Mouse (Mus musculus): ENCODE results near the gene Eif3k. TPM values are rescaled to one million over a fixed set of nuclear protein-coding genes. Genes with fewer than 3 reads are reported as not detected.

The Eif3k gene
- total RNA-seq, 2 experiments from 2014 or later = 116 to 137 TPM

DNA sequence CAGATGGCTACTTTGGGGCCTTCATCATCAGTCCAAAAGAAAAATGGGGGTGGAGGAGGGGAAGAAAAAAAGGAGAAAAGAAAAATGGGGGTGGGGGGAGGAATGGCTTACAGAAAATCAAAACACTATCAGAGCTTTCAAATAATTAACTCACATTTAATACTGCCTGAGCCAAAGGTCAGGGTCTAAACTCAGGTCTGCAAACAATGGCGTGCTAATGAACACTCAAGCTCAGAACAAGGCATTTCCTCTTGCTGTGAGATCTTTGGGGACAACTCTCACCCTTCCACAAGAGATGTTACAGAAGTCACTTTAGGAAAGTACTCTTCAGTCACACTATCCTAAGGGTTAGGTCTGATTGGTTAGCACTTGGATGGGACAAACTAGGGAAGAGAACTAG lies 22.9 kb downstream of the Eif3k start:
- DNase-seq = no peak

DNA sequence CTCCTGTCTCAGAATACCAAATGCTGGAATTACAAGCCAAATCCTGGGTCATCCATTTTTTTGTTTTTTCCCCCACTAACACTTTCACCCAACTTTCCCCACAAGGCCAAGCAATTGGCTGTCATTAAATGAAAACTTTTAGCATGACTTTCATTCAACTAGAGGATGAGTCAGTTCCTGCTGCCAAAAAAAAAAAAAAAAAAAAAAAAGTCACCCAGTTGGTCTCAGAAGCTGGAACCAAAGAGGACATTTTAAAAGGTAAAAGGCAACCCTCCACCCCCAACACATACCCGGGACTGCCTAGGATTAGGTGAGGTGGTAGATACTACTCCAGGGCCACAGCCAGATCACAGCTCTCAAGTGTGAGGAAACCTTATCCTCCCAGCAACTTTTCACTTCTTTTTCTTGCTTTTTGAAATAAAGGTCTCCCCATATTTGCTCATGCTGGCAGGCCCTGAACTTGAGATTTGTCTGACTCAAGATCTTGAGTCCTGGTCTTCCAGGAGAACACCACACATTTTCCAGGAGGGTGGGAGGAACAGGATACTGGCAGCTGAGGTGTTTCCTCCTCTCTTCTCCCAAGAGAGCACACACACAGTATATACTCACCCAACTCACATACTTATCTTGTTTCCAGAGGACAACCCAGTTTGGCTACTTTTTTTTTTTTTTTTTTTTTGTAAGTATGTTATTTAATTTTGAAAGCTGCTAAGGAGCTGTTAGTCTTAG lies 23.5 kb downstream of the Eif3k start:
- no peak for DNase-seq

DNA sequence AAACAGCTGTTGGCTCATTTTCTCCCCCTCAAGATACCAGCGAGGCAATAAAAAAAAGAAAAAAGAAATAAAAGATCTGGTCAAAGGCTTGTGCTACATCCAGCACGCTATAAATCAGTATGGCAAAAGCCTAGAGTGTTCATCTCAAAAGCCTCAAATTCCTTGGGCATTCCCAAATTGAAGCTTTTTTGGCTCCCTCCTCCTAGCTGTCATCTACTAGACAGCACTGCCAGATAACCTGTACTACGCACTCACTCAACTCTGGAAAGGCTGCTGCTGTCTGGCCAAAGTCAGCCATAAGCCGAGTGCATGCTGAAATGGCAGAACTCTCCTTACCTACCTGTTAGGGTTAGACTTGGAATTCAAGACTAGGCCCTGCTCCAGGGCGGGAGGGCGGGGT lies 24.4 kb downstream of the Eif3k start:
- DNase-seq = no peak

DNA sequence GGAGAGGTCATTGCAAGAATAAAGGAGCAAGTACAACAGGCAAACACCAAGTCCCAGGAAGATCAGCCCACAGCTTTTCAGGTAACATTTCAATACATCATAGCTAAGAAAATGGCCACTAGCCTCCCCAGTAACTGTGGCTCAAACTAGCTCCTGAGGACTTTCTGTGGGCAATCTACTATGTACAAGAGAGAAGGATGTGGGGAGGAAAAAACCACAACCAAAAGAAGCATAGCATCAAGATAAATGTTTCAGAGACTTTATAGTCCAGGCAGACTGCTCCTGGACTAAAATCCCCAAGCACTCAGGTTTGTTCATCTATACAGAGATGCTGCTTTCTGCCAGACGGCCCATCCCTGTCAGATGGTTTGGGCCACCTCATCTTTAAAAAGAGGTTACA lies 25.4 kb downstream of the Eif3k start:
- DNase-seq = no peak

DNA sequence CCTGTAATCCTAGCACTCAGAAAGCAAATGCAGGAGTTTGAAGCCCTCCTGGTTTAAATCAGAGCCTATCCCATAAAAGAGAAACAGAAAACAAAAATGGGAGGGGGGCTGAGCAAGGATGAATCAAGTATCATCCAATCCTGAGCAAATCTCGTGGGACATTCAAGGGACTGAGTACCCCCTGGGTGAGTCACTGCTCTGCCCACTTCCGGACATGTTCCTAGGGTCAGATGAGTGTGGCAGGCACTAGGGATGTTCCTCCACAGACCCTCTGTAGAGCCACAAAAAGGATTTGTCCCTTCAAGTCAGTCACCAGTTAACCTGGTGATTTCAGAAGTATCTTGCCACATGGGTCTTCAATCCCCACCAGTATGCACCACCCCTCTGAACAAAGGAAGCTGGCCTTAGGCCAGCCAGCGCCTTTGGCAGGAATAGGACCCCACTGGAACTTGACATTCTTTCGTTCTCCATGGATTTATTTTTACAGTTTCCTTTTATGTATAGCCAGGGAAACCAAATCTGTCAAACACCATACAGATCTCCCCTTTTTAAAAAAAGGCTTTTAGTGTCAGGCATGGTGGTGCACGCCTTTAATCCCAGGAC lies 26.3 kb downstream of the Eif3k start:
- no peak for DNase-seq

DNA sequence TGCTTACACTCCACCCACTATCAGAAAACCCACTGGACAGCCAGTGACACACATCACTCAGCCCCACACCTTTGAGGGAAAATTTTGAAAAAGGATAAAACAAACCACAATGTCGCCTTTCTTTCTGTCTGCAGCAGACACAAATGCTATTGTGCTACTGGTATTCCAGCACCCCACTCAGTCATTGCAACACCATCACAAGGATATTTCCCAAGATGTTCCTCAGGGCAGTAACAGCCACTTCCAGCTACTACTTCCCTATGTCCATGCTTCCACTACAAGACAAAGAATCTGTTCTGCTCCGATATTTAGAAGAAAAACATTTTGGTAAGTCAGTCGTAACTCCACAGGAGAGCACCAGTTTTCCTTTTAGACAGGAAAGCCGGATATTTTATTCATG lies 26.9 kb downstream of the Eif3k start:
- no peak for DNase-seq

DNA sequence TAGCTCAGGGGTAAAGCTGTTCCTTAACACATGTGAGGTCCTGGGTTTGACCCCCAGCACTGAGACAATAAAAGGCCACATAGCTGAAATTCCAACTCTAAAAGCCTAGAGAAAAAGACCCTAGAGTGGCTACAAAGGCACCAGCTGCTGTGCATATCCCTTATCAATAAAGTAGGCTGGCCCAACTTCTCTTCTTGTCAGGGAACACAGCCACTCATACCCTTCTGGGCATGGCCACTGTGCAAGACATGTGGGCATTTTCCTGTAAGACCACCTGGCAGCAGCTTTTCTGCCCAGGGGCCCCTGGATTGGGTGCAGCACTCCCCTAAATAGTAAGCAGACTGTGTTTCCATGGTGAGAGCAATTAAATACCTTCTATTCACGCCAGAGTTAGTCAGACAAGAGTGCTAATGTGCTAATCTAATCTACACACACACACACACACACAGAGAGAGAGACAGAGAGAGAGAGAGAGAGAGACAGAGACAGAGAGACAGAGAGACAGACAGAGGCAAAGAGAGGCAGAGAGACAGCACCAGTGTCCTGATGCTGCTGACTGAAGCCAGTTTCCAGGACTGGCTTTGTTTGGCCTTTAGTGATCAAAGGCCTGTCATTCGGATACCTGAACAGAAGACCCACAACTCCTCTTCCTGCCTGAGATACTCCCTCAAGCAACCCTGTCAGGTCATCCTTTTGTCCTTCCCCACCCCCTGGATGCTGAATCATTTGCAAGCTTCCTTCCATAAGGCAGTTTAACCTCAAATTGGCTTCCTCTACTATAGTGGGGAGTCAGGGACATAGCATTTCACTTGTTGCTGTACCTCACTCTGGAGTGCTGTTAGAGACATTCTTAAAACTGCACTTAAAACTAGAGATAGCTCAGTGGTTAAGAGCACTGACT lies 27.9 kb downstream of the Eif3k start:
- DNase-seq = no peak

DNA sequence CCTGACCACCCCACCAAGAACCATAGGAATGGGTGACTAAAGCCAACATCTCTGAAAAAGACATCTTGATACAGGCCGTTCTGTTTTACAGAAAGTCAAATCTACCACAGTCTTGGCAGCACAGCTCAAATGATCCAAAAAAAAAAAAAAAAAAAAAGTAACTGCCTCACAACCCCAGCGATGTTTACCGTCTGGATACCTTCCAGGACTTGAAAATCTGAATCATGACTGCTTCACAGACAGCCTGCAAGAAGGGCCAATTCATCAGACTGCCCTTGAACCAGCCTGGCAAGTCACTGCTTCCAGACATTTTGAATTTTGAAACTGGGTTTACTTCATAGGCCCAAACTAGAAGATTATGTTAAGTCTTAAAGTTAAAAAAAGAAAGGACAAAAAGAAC lies 28.9 kb downstream of the Eif3k start:
- DNase-seq = no peak

DNA sequence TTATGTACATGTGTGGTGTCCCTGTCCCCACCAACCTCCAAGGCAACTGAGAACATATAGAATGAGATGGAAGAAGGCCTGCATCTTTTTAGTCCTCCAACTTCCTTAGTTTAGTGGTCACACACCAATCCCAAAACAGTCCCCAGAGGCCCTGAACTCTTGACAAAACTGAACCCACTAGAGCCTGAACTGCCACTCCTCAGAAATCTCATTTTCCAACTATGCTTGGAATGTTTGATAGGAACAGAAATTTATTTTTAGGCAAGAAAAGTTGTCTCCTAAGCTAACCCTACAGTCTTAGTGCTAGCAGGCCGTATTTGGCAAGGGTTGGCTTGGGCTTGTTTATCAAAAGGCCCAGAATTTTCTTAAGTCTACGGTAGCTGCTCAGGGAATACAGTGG lies 29.9 kb downstream of the Eif3k start:
- DNase-seq = no peak

DNA sequence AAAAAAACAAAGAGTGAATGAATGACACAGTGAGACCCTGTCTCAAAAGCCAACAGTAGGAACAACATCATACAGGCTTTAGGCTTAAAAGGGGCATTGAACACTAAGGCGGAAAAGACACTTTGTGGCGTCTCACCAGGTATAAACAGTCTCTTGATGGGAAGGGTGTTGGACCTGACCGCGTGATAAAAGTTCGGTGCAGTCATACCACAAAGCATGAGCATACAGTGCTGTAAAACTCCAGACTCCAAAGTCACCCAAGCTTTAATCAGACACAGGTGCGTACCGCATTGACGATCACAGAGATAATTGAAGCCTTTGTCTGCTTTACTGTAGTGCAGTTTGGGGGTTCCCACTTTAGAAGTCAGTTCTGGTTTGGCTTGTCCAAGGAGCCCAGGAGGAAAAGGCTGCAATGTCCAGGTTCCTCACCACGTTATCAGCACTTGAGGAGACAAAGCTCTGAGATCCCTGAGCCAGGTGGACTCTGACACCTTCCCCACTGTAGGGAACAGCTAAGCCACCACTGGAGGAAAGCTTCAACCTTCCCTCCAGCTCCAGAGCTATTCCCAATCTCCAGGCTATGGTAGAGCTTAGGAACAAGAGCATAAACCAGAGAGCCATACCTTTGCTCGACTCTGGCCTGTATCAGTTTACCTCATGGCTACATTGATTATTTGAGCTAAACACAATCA lies 31.2 kb downstream of the Eif3k start:
- no peak for DNase-seq

DNA sequence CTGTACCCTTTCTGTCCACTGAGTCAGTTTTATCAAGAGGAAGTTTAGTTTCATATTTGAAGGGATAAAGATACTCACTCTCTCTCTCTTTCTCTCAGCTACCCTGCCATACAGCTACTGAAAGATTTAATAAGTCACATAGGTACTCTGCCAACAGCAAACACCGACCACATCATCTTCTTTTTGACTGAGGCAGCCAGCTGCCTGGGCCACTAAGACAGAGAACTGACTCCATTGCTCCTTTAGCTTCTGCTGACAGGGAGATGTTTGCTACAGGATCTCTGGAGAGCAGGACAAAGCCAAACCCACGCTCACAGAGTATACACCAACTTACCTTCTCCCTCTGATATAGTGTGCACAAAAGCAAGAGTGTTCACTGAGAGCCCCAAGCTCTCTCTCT lies 32.4 kb downstream of the Eif3k start:
- no peak for DNase-seq

DNA sequence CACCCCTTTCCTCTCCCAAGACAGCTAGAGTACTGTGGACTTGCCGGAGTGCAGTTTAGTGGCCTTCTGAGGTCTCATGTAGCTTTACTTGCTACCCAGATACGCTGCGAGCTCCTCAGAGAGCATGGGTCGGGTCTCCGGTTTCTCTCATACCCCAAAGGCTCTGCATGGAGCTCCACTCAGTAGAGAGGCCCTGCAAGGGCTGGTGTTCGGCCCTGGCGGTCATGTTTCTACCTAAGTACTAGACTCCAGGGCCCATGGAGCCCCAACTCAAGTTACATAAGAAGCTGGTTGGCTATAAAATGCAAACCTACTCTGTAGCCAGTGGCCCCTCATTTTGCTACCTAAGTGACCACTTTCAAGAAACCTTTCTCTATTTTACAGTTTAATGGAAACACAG lies 32.9 kb downstream of the Eif3k start:
- DNase-seq = no peak

DNA sequence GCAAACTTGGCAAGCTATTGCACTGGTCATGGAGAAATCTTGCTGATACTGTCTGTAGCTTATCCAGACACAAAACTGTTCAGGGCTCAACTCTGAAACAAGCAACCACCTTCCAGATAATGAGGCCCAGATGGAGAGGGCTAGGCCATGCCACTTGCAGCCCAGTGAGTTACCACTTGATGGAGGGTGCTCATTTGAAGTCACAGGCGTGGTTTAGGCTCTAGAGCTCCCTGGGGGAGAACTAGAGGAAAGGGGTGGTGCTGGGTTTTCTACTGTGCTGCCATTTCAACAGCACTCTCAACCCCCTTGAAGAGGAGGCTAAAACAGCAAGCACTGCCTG lies 35.4 kb downstream of the Eif3k start:
- no peak for DNase-seq

DNA sequence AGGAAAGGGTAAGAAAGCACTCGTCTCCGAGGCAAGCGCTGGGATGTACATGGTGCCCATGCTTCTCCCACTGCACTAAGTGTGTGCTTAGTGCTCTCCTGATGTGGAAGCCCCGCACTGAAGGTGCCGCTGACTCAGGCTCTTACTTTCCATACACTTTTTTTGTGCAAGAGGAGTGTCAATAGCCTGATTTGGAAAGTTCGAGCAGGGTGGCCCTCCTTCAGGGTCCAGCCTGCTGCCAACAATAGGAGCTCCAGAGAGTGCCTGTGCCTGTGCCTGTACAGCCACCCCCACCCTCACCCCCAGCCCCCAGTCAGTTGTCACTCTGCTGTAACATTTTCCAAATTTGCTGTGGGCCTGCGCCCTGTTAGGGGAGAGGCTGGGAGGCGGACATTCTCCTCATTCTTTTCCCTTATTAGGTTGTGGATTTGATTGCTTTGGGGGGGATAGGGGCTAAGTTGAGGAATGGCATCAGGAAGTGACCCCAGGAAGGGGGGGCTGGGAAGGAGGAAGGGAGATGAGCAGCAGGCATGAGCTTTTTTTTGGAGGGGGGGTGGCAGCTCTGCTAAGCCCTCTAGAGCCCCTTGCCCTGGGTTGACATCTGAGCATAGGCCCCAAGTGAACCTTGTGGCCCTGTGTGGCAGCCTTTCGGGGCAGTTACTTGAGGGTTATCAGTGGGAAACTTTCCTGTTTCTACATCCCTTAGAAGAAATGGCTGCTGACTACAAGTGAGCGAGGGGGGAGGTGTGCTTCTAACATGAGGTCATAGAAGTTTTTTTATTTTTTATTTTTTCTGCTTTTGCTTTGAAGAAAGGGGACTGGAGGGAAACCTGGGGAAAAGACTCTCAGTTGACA lies 36.0 kb downstream of the Eif3k start:
- DNase-seq = no peak

DNA sequence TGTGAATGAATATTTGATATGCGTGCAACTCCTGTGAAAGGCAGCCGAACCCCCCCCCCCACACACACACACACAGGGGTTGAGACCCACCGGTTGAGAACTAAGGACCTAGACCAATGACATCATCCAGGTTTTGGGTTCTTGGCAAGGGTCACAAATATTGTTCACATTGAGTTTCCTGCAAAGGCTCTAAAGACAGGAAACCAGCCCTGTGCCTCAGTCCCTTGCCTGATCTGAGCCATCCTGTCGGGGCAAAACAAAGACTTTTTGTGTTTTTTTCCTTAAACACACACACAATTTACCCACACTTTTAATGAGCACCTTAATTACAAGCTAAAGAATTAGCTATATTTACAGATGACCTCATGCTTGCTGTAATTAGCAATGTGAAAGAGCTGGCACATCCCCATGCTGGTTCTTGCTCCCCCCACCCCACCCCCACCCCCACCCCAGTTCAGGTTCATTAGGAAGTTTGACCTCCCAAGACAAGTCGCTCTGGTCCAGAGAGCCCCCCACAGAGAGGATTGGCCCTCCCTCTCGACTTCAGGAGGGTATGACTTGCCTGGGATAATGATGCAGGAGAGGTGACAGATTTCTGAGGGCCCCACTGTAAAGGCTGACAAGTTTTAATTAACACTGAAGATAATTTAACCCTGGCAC lies 36.8 kb downstream of the Eif3k start:
- no peak for DNase-seq

DNA sequence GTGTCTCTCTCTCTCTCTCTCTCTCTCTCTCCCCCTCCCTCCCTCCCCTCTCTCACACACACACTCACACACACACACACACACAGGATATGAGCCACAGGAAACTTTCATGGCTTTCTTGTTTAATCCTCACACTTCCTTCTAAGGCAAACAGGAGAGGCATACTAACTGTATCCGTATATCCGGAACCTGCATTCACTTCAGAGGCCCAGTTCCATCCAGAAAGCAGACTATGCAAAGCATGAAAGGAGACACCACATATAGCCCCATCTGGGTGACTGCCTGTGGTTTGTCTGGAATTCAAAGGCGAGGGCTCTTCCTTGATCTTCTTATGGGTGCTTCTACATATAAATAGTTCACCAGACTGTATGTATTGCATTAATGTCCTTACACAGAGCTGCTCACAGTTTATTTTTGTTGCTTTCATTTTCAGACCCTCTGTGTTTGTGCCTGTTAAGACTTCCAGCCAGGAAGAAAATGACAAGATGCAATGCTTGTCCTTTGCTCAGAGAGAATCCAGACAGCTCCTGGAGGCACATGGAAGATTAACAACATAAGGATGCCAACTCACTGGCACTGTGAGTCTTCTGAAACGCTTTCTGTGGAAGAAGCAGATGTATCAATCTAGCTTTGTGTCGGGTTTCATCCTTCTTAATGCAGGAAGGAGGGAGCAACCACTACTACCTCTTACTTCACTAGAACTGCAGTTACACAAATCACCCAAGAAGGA lies 38.0 kb downstream of the Eif3k start:
- DNase-seq = no peak

DNA sequence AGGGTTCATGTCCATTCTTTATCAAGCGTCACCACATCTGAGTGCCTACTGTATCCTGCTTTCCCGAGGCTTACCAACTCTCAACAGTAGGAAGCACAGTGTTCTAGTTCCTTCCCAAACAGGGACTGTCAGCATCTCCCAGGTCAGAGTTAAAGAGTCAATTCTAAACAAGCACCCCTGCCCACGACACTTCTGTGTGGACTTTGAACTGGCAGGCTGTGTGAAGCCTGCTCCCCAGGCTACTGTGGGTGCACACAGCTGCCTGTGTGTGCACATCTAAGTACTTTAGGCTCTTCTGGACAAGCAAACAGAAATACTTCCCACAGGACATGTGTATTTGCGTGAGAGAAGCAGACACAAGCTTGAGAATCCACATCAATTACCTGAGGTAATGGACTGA lies 40.1 kb downstream of the Eif3k start:
- DNase-seq = no peak

DNA sequence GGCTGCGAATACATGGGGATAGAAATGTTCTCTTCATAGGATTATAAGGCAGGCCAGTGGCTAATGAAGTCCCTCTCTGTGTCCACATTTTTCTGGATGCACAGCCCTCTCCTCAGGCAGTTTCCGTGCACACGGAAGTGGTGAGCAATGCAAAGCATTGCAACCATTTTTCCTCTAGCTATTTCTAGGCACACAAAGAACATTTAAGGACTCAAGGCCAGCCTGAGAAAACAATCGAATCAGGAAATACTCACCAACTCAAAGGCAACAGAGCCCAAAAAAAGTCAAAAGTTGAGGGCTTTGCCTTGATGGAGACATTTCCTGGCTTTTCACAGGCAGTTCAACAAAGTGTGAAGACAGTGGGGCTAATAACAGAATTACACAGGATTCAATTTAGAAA lies 40.5 kb downstream of the Eif3k start:
- DNase-seq = no peak

DNA sequence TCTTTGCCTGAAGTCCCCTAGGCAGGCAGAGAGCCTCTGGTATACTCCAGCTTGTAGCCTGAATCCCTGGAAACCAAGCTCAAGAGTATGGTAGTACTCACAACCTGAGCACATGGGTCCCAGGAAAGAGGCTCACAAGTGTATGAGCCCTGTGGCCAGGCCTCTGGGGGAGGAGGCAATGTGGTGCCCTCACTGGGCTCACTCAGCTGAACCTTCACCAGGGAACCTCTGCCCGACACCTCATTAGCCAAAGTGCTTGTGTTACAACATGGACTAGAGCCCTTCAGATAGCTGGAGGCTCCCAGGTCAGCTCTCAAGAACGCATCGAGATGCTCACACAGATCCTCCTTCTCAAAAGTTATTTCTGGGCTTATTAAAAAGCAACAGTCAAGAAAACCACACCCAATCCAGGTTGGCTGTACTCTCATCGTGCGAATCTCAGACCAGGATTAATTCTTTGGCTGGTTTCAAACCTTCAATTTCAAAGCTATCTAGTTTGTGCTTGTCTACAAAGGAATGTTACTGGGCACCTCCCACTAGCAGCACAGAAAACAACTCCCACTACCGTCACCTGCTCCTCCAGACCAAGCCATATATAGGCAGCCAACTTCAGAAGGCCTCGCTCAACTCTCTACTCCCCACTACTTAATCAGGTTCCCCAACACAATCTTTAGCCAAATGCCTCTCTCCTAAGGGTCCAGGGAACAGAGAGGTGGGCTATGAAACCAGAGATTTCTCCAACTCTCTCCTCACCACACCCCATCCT lies 42.1 kb downstream of the Eif3k start:
- DNase-seq = no peak

DNA sequence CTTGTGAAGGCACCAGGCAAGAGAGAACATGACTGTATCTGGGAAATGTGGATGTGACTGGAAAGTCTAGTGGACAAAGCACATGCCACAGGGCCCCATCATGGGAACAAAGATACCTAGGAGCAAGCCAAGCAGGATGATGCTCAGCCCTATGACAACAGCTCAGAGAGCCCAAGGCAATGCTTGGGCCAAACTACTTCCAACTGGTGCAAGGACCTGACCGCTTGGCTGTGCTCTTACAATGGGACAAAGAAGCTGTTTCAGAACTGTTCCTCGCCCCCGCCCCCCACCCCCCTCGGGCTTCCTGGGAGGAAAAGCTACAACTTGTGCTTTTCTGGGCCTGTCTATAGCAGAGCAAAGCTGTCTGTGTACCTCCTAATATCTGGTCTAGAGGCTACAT lies 43.0 kb downstream of the Eif3k start:
- DNase-seq = no peak
